Mouse (Mus musculus) testis, adult 2 months (tissue): Measurements from ENCODE around the gene Sema6d. TPM values are rescaled to one million over a fixed set of nuclear protein-coding genes. Genes with fewer than 3 reads are reported as not detected.

ENCODE experiments used
- H3K27ac ChIP-seq: fragments of 200-500 bp; 2 replicates; pipeline ENCODE4 v1.5.1; 2012; ENCODE audit warnings: low read depth, low read length; ENCODE audit not compliant: control insufficient read depth, insufficient read depth
- H3K27me3 ChIP-seq: fragments of 200-500 bp; 2 replicates; pipeline ENCODE4 v1.6.1; 2012; ENCODE audit warnings: mild to moderate bottlenecking, low read length, moderate library complexity; ENCODE audit not compliant: control insufficient read depth, insufficient read depth
- H3K36me3 ChIP-seq: fragments of 200-500 bp; 2 replicates; pipeline ENCODE4 v1.6.1; 2012; ENCODE audit warnings: mild to moderate bottlenecking, low read length; ENCODE audit not compliant: control insufficient read depth, insufficient read depth
- H3K4me1 ChIP-seq: fragments of 200-500 bp; 2 replicates; pipeline ENCODE4 v1.6.1; 2012; ENCODE audit warnings: low read length; ENCODE audit not compliant: control insufficient read depth, insufficient read depth
- H3K4me3 ChIP-seq: fragments of 200-500 bp; 2 replicates; pipeline ENCODE4 v1.5.1; 2012; ENCODE audit warnings: low read depth, mild to moderate bottlenecking, low read length, moderate library complexity, mixed read lengths; ENCODE audit not compliant: control insufficient read depth
- CTCF ChIP-seq: fragments of 200-500 bp; IDR thresholded peaks from 2 replicates; pipeline ENCODE4 v1.5.1; 2012; ENCODE audit warnings: low read depth, mild to moderate bottlenecking, inconsistent platforms, low read length, moderate library complexity; ENCODE audit not compliant: control insufficient read depth, insufficient read depth, insufficient replicate concordance
- POLR2A ChIP-seq: fragments of 200-500 bp; IDR thresholded peaks from 2 replicates; pipeline ENCODE4 v1.6.1; 2012; ENCODE audit warnings: low read depth, mild to moderate bottlenecking, inconsistent platforms, low read length, moderate library complexity; ENCODE audit not compliant: control insufficient read depth
- polyA plus RNA-seq: library from polyadenylated mRNA; depleted of rRNA; stranded (reverse); fragments of >200 nt; gene quantifications from 2 replicates; pipeline ENCODE4 v1.2.3, GENCODE M21; 2012

The Sema6d gene
- polyA plus RNA-seq, 1 experiment, result 1.0 TPM

- H3K27ac ChIP-seq, result no peak overlapping the region
- H3K27me3 ChIP-seq, result no peaks in the 10 kb centered on the region
- H3K36me3 ChIP-seq, result no peaks in the 10 kb centered on the region
- no peak overlapping the region for H3K4me3 ChIP-seq
- H3K4me1 ChIP-seq, result no peaks in the 10 kb centered on the region
- TF ChIP-seq CTCF (no peak), POLR2A (no peak)
These were observed 561.4 kb downstream of the Sema6d start for GRCm38 (mm10) chr2:124651146-124651545.

GRCm38 (mm10) chr2:124653161-124653560 lies 563.4 kb downstream of the Sema6d start:
- TF ChIP-seq POLR2A (no peak), CTCF (no peak)
- no peaks in the 10 kb centered on the region for H3K4me1 ChIP-seq
- no peak overlapping the region for H3K27ac ChIP-seq
- H3K36me3 ChIP-seq, result no peaks in the 10 kb centered on the region
- no peaks in the 10 kb centered on the region for H3K27me3 ChIP-seq
- no peak overlapping the region for H3K4me3 ChIP-seq

DNA sequence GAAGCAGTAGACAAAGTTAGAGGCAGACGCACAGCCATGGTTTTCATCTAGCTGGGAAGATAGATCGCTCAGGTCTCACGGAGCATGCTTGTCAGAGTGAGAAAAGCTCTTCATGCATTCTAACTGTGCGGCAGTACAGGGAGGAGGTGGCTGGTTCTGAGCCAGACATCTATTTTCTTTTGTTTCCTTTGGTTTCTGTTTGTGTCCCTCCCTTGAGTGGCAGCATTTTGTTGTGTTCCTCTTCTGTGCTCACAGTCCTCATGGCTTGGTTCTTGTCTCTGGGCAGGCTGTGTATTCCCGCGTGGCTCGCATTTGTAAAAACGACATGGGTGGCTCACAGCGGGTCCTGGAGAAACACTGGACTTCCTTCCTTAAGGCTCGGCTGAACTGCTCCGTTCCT lies 567.6 kb downstream of the Sema6d start:
- Histone ChIP-seq H3K4me1 (no peaks in the 10 kb centered on the region), H3K36me3 (no peaks in the 10 kb centered on the region), H3K4me3 (no peak overlapping the region), H3K27me3 (no peaks in the 10 kb centered on the region), H3K27ac (no peak overlapping the region)
- TF ChIP-seq POLR2A, result no peak
- no peak for TF ChIP-seq CTCF

GRCm38 (mm10) chr2:124658374-124658773 lies 568.6 kb downstream of the Sema6d start:
- Histone ChIP-seq H3K27ac (no peak overlapping the region), H3K4me1 (no peaks in the 10 kb centered on the region), H3K27me3 (no peaks in the 10 kb centered on the region), H3K36me3 (no peaks in the 10 kb centered on the region), H3K4me3 (no peak overlapping the region)
- TF ChIP-seq POLR2A (no peak), CTCF (no peak)

GRCm38 (mm10) chr2:124659601-124660000 lies 569.8 kb downstream of the Sema6d start:
- TF ChIP-seq CTCF, result no peak
- no peak for TF ChIP-seq POLR2A
- Histone ChIP-seq H3K27ac (no peak overlapping the region), H3K27me3 (no peaks in the 10 kb centered on the region), H3K36me3 (no peaks in the 10 kb centered on the region), H3K4me1 (no peaks in the 10 kb centered on the region), H3K4me3 (no peak overlapping the region)

DNA sequence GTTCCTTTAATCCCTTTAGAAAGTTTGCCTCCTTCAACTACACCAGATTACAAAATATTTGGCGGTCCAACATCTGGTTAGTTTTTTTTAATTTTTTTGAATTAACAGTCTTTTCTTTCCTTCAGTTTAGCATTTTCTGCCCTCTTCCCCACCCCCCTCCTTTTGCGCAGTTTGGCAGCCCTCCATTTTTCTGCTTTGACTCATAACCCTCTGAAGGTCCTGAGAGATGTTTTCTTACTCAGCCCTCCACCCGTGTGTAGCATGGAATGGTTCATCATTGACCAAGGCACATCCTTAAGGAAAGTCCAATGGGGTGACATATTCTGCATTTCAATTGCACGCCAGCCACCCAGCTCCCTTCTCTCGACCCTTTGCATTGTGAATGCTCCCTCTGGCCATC lies 570.9 kb downstream of the Sema6d start:
- Histone ChIP-seq H3K36me3 (no peaks in the 10 kb centered on the region), H3K27me3 (no peaks in the 10 kb centered on the region), H3K27ac (no peak overlapping the region), H3K4me3 (no peak overlapping the region), H3K4me1 (no peaks in the 10 kb centered on the region)
- TF ChIP-seq CTCF (no peak), POLR2A (no peak)

DNA sequence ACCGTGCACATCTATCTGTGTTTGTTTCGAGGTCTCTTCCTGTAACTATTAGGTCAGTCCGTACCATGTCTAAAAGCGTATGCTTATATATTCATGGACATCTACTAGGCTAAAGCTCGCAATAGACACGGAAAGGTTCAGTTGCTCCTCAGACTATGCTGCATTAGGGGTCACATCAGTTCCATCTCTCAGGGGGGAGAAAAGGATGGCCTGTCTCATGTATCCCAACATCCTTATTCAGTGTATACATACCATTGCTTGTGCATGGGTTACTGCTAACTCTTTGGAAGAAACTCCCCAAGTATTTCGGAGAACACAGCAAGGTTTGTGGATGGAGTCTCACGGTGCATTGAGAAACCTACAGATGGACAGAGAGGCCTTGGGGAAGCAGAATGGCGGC lies 571.5 kb downstream of the Sema6d start:
- no peaks in the 10 kb centered on the region for H3K36me3 ChIP-seq
- no peaks in the 10 kb centered on the region for H3K27me3 ChIP-seq
- TF ChIP-seq POLR2A (no peak), CTCF (no peak)
- H3K27ac ChIP-seq, result no peak overlapping the region
- H3K4me3 ChIP-seq, result no peak overlapping the region
- H3K4me1 ChIP-seq, result no peaks in the 10 kb centered on the region

DNA sequence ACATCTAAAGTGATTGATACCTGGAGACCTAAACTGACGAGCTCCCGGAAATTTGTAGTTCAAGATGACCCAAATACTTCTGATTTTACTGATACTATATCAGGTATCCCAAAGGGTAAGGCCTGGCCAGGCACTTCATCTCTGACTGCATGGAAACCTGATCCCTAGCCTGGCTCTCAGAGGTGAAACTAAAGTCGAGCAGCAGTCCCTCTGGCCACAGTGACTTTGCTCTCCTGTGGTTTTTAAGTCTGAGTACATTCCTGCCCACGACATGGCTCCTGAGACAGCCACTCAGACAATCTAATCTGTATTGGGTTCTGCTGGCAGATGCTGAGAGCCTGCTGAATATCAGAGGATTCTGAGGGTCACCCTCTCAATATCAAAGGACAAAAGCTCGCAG lies 572.5 kb downstream of the Sema6d start:
- no peaks in the 10 kb centered on the region for H3K4me1 ChIP-seq
- no peaks in the 10 kb centered on the region for H3K27me3 ChIP-seq
- H3K36me3 ChIP-seq, result no peaks in the 10 kb centered on the region
- TF ChIP-seq CTCF (no peak), POLR2A (no peak)
- H3K27ac ChIP-seq, result no peak overlapping the region
- H3K4me3 ChIP-seq, result no peak overlapping the region
